Mouse (Mus musculus) stomach, adult 2 months (tissue): ENCODE results near the gene Gm21973. TPM values are rescaled to one million over a fixed set of nuclear protein-coding genes. Genes with fewer than 3 reads are reported as not detected.

Experiments used
- polyA plus RNA-seq: library from polyadenylated mRNA; depleted of rRNA; stranded (reverse); fragments of >200 nt; gene quantifications from 2 replicates; pipeline ENCODE4 v1.2.3, GENCODE M21; 2012; rRNA removed

Gm21973 gene
- polyA plus RNA-seq: not detected in 2 replicates

DNA sequence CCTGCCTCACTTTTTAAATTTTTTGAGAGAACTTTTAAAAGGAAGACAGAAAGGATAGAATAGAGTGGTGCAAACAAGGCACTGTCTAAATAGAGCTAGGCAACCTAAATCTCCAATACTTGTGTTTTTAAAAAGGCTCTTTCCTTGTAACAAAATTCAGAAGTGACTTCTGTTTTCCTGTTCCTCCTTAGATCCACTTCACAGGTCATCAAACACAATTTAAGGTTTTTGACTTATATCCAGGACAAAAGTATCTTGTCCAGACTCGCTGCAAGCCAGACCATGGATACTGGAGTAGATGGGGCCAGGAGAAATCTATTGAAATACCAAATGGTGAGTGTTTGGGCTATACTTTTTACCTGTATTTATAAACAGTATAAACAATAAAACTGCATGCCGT is at the start of gene Gm21973:
Gene Gm21973, plus strand, starts transcription at position 301 of the 400 bp plus-strand sequence.

DNA sequence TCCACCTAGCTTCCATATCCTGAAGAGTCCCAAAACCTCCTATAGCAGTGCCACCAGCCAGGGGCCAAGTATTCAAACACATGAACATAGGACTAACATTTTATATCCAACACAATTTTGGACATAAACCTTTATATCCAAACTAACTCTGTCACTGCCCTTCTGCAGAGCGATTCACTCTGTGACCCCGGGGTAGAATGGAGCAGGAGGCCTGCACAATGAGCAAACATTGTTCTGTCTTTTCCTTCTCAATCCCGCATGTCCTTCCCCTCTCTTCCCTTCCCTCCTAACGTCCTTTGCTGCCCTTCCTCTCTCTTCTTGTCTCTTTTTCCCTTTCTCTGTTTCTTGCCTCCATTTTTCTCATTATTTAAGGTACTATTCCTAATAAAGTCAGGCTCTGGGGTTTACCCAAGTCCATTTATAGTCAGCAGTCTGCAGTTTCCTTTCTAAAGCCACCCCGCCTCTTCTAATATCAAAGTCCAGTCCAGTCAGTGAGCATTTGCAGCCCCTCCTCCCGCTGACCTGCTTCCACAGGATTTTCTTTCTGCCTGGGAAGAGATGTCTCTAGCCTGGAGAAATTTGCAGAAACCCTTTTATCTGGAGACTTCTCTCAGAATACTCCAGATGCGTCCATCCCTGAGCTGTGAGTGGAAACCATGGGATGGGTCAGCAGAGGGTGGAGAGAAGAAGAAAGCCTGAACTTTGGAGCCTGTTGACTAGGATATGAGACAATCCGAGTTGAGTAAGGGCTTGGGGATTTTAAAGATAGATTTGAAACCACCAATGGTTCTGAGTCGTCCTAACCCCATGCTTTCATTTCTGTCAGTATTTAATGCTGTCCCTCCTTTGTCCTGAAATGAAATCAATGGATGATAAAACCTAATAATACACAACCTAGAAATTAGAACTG is 33.1 kb downstream of the Gm21973 start, which contains the start of gene Agxt2:
Gene Agxt2, plus strand, starts transcription at position 494 of the 910 bp plus-strand sequence.

Other genes starting within 250 kb of the Gm21973 start
- 0.09 and 0.16 TPM in 2 replicates for gene Prlr, start 148.1 kb upstream of the Gm21973 start, polyA plus RNA-seq
- not detected in 2 replicates for gene Agxt2, start 33.2 kb downstream of the Gm21973 start, polyA plus RNA-seq
- gene Dnajc21, start 145.1 kb downstream of the Gm21973 start, polyA plus RNA-seq: 0.26 and 0.29 TPM in 2 replicates
- gene Brix1, start 160.6 kb downstream of the Gm21973 start, polyA plus RNA-seq: 0.12 and 0.14 TPM in 2 replicates
- gene Rad1, start 160.6 kb downstream of the Gm21973 start, polyA plus RNA-seq: 1.3 and 1.6 TPM in 2 replicates
- not detected in 2 replicates for gene Ttc23l, start 233.3 kb downstream of the Gm21973 start, polyA plus RNA-seq